Mouse (Mus musculus) midbrain, embryonic 11.5 days (tissue): ENCODE data around the gene Lasp1. TPM values are rescaled to one million over a fixed set of nuclear protein-coding genes. Genes with fewer than 3 reads are reported as not detected.

Experiments
- ATAC-seq: fragments of 200-750 bp; cut with Nextera tagmentation; 2 replicates; pipeline ENCODE4 v1.8.0; 2017; ENCODE audit warnings: moderate TSS enrichment, moderate library complexity; ENCODE audit not compliant: low FRiP score
- DNase-seq: peaks from one replicate; pipeline ENCODE4 v3.0.0; 2015; ENCODE audit warnings: low spot score; ENCODE audit errors: missing footprints
- H3K27ac ChIP-seq: fragments of 300-500 bp; sonication (generic); 2 replicates; pipeline ENCODE4 v1.5.1; 2014; ENCODE audit warnings: low read depth, low read length
- H3K27me3 ChIP-seq: fragments of 300-500 bp; sonication (generic); 2 replicates; pipeline ENCODE4 v1.6.1; 2014; ENCODE audit warnings: mild to moderate bottlenecking, low read length, moderate library complexity, mixed read lengths; ENCODE audit not compliant: control insufficient read depth, insufficient read depth
- H3K36me3 ChIP-seq: fragments of 300-500 bp; sonication (generic); 2 replicates; pipeline ENCODE4 v1.6.1; 2014; ENCODE audit warnings: mild to moderate bottlenecking, low read length, moderate library complexity, mixed read lengths; ENCODE audit not compliant: control insufficient read depth, insufficient read depth
- H3K4me1 ChIP-seq: fragments of 300-500 bp; sonication (generic); 2 replicates; pipeline ENCODE4 v1.6.1; 2014; ENCODE audit warnings: low read length; ENCODE audit not compliant: control insufficient read depth, insufficient read depth
- H3K4me2 ChIP-seq: fragments of 300-500 bp; sonication (generic); 2 replicates; pipeline ENCODE4 v1.6.1; 2014; ENCODE audit warnings: mild to moderate bottlenecking, moderate library complexity
- H3K4me3 ChIP-seq: fragments of 300-500 bp; sonication (generic); 2 replicates; pipeline ENCODE4 v1.5.1; 2014; ENCODE audit warnings: low read depth, low read length
- H3K9ac ChIP-seq: fragments of 300-500 bp; sonication (generic); 2 replicates; pipeline ENCODE4 v1.6.1; 2014; ENCODE audit warnings: low read length
- H3K9me3 ChIP-seq: fragments of 300-500 bp; sonication (generic); 2 replicates; pipeline ENCODE4 v1.6.1; 2016; ENCODE audit warnings: low read length; ENCODE audit not compliant: control insufficient read depth
- WGBS: fragments of 180-500 bp; shearing (Covaris S2); extraction: QIAGEN DNeasy Blood & Tissue Kit; methylation state at CpG from one replicate; pipeline ENCODE4 v1.1.7; 2014; 5-methylcytosine and 5-hydroxymethylcytosine counted together
- polyA plus RNA-seq: library from polyadenylated mRNA; unstranded; fragments of >200 nt; fragmentation: Nextera tagmentation; extraction: Ambion mirVana; gene quantifications from 2 replicates; pipeline ENCODE4 v1.2.1, GENCODE M21; 2014

The Lasp1 gene
- polyA plus RNA-seq = 52.6 and 59.2 TPM in 2 replicates

DNA sequence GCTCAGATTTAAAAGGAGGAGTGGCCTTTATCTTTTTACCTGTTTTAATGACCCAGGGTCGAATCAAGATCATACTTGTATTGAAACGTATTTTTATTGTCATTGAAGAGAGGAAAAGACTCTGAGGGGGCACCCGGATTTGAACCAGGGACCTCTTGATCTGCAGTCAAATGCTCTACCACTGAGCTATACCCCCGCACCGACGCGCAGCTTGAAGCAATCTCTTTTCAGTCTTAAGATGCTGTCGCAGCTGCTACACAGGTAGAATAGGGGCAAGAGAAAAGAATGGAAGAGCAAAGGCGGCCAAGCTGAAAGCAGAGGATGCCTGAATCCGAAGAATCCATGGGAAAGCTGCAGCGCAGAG is at the start of gene Lasp1:
Gene Lasp1 (plus strand): TSS at position 219 of the 364 bp plus-strand sequence.
- H3K36me3 ChIP-seq = no peaks in the 10 kb centered on the region

DNA sequence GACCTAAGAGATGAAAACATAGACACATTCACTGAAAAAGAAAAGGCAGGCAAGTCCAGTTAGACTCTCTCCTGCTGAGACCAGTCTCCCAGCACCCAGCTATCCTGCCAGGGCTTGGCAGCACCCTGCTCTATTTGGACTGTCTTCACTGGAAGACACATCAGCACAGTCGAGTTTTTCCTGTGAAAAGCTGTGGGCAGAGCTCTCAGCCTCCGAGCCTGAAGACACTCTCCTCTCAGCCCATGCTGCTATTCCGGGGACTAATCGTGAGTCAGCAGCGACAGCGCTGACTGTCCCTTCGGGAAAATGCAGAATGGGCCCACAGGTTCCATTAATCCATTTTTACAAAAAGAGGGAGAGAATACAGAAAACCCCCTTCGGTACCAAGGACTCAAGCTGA is 45.5 kb upstream of the Lasp1 start:
- no peak overlapping the region for H3K4me3 ChIP-seq
- peaks cover 25% of the 10 kb centered on the region for H3K36me3 ChIP-seq
- 94% methylated on average over 8 of the region's 8 CpGs for WGBS
- H3K9ac ChIP-seq = no peak overlapping the region
- H3K9me3 ChIP-seq = no peaks in the 10 kb centered on the region; the same call in 1 of the 2 replicates
- no peaks in the 10 kb centered on the region for H3K4me1 ChIP-seq
- peak; percentile 57 for DNase-seq
- H3K4me2 ChIP-seq = no peak overlapping the region
- H3K27me3 ChIP-seq = no peaks in the 10 kb centered on the region
- no peak for ATAC-seq
- H3K27ac ChIP-seq = no peak overlapping the region

More for the DNA sequence above, at the start of gene Lasp1:
- no peaks in the 10 kb centered on the region for H3K27me3 ChIP-seq
- under 1% methylated on average over 11 of the region's 11 CpGs for WGBS
- H3K4me1 ChIP-seq = peaks cover 16% of the 10 kb centered on the region
- peak within 1 kb of the TSS; percentile 81 for H3K27ac ChIP-seq
- H3K9ac ChIP-seq = peak within 1 kb of the TSS; percentile 88
- H3K4me2 ChIP-seq = peak within 1 kb of the TSS; percentile 50
- H3K4me3 ChIP-seq = peak within 1 kb of the TSS; percentile 82
- H3K9me3 ChIP-seq = no peaks in the 10 kb centered on the region
- ATAC-seq = peak; percentile 23; the same call in 1 of the 2 replicates
- peak; percentile 99 for DNase-seq

DNA sequence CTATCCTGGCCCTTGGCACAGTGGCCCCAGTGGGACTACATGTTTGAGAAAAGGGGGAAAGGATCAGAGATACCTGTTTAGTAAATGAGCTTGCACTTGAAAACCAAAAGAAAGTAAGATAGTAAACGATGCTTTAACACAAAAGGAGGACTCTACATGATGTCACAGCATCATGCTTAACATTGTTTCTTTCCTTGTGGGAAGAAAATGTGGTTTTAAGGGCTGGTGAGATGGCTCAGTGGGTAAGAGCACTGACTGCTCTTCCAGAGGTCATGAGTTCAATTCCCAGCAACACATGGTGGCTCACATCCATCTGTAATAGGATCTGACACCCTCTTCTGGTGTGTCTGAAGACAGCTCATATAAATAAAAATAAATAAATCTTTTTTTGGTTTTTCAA is 40.7 kb upstream of the Lasp1 start:
- Histone ChIP-seq H3K9me3 (no peaks in the 10 kb centered on the region), H3K4me3 (no peak overlapping the region), H3K27me3 (no peaks in the 10 kb centered on the region), H3K9ac (no peak overlapping the region), H3K4me1 (no peaks in the 10 kb centered on the region), H3K4me2 (no peak overlapping the region), H3K27ac (no peak overlapping the region), H3K36me3 (peaks cover 10% of the 10 kb centered on the region)
- peak; percentile 37 for DNase-seq
- ATAC-seq = no peak
- WGBS = 91% methylated on average over 1 of the region's 1 CpGs

DNA sequence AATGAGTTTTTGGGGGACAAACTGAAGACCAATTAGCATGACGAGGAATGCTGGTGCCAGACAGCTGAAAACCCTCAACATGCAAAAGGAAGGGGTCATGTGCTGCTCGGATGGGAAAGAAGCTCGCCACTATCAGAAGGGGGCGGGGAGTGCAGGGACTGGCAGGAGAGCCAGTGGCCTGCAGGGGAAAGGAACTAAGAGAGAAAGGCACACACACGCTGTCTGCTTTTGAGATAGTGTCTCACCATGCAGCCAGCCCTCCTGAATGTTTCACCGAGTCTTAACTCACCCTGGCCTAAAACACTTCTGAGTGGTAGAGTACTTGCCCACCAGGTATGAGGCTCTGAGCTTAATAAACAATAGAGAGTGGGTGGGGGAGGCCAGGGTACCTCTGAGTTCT is 39.9 kb upstream of the Lasp1 start:
- H3K4me3 ChIP-seq = no peak overlapping the region
- H3K9ac ChIP-seq = no peak overlapping the region
- H3K36me3 ChIP-seq = peaks cover 11% of the 10 kb centered on the region
- H3K9me3 ChIP-seq = no peaks in the 10 kb centered on the region
- no peak for ATAC-seq
- WGBS = 90% methylated on average over 6 of the region's 6 CpGs
- no peaks in the 10 kb centered on the region for H3K4me1 ChIP-seq
- no peaks in the 10 kb centered on the region for H3K27me3 ChIP-seq
- H3K27ac ChIP-seq = no peak overlapping the region
- H3K4me2 ChIP-seq = no peak overlapping the region
- DNase-seq = peak; percentile 69

DNA sequence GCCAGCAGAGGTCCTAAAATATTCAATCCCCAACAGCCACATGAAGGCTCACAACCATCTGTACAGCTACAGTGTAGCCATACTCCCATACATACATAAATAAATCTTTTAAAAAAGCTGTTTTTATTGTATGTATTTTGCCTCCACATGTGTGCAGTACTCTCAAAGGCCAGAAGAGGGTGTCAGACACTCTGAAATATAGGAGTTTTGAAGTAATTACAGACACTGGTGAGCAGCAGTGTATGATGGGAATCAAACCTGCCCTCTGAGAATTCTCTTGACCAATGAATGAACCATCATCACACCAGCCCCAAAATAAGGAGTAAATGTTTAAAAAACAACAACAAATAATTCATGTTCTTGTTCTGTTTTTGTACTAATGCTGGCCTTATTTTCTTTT is 37.2 kb upstream of the Lasp1 start:
- Histone ChIP-seq H3K36me3 (peaks cover 11% of the 10 kb centered on the region), H3K27ac (no peak overlapping the region), H3K4me1 (peaks cover 9% of the 10 kb centered on the region), H3K9ac (no peak overlapping the region), H3K4me3 (no peak overlapping the region), H3K4me2 (no peak overlapping the region), H3K9me3 (no peaks in the 10 kb centered on the region), H3K27me3 (no peaks in the 10 kb centered on the region)
- DNase-seq (peak; percentile 77), ATAC-seq (no peak)

DNA sequence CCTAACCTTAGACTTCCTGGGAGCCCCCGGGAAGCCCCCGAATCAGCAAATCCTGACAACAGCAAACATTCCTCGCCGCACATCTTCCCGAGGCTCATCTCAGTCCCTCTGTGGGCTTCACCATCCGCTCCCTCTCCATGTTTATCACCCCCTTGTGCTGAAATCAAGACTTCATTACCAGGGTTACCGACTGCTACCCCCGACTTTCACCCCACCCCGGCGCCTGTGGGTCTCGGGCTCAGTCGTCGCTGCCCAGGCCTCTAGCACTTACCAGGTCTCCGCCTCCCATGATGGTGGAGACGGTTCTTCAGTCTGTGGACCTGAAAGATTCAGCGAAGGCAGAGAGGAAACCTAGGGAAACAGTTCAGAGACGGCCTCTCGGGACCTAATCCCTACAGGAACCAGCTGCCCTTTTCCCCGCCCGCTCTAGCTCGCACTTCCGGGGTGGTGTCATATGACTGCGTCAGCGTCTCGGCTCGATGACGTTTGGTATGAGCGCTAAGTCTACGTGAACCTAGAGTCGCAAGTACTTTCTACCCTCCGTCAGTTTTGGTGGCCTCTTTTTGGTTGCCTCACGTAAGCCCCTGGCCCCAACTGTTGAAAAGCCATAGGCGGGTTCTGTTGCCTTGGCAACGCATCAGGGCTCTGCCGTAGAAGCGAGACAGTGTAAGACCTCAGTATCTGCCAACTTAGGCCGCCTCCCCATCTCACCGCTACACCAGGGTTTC is 32.5 kb upstream of the Lasp1 start, which contains the start of gene Cwc25:
Gene Cwc25 (minus strand): TSS at position 403 of the 728 bp plus-strand sequence.
- H3K9ac ChIP-seq = peak within 1 kb of the TSS; percentile 95
- peaks cover 12% of the 10 kb centered on the region for H3K4me1 ChIP-seq
- ATAC-seq (peak; percentile 94), DNase-seq (peak; percentile 100)
- H3K4me3 ChIP-seq = peak within 1 kb of the TSS; percentile 92
- H3K4me2 ChIP-seq = peak within 1 kb of the TSS; percentile 87
- H3K27me3 ChIP-seq = no peaks in the 10 kb centered on the region
- H3K27ac ChIP-seq = peak within 1 kb of the TSS; percentile 72
- no peaks in the 10 kb centered on the region for H3K9me3 ChIP-seq
- H3K36me3 ChIP-seq = peaks cover 5% of the 10 kb centered on the region; the same call in 1 of the 2 replicates
- WGBS = under 1% methylated on average over 38 of the region's 38 CpGs

DNA sequence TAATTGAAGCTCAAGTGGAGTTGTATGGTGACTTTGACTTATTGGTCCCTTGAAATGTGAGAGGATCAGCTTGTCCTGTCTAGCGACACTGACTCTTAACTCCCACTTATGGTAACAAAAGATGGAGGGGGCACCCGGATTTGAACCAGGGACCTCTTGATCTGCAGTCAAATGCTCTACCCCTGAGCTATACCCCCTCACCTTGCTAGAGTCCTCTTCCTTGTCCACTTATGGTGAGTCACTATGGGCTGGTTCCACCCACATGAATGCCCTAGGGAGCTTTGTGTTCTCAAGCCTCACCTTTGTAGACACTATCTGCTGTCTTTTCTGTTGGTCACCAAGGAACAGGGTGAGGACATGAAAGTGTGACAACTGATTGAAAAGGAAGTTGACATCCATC is 29.1 kb upstream of the Lasp1 start:
- ATAC-seq (no peak), DNase-seq (peak; percentile 49)
- Histone ChIP-seq H3K4me2 (no peak overlapping the region), H3K4me1 (peaks cover 12% of the 10 kb centered on the region), H3K27ac (no peak overlapping the region), H3K9me3 (no peaks in the 10 kb centered on the region), H3K27me3 (no peaks in the 10 kb centered on the region), H3K36me3 (no peaks in the 10 kb centered on the region), H3K4me3 (no peak overlapping the region), H3K9ac (no peak overlapping the region)
- WGBS = 56% methylated on average over 2 of the region's 2 CpGs

DNA sequence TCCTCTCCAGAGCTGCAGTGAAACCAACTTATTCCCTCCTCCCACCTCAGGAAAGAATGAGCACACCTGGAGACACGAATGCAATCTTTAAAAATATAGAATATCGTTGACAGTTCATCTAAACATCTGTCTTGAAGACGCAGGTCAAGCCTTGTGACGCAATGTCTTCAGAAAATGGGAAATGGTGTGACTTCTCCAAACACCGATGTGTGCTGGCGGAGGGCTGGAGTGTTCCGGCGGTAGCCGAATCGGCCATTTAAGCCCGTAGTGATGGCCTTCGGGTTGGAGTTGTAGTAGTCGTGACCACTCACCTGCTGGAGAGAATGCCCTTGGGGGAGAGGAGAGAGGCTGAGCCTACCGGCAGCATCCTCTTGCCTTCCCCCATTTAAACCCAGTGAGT is 27.4 kb upstream of the Lasp1 start:
- Histone ChIP-seq H3K4me1 (peaks cover 3% of the 10 kb centered on the region; the same call in 1 of the 2 replicates), H3K27ac (no peak overlapping the region), H3K9ac (no peak overlapping the region), H3K4me2 (no peak overlapping the region), H3K9me3 (no peaks in the 10 kb centered on the region), H3K27me3 (no peaks in the 10 kb centered on the region), H3K36me3 (peaks cover 2% of the 10 kb centered on the region; the same call in 1 of the 2 replicates), H3K4me3 (no peak overlapping the region)
- DNase-seq (no peak), ATAC-seq (no peak)
- WGBS = 82% methylated on average over 14 of the region's 14 CpGs

DNA sequence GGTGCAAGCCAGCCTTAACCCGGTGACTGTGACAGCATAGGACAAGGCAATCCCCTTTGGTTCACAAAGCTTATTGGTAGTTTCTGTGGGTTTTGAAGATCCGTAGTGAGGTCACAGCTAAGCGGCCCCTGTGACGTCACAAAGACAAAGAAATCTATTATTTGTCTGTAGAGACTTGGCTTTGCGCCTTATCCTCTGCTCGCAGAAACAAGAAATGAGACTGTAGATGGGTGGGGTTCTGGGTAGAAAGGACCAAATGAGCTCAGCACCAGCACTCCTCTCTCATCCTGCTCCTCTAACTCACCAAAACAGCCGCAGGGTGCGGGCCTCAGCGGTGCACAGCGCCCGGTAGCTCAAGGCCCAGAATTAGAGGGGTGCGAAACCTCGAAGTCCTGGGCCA is 23.6 kb upstream of the Lasp1 start:
- H3K9ac ChIP-seq = no peak overlapping the region
- DNase-seq (peak; percentile 60), ATAC-seq (no peak)
- no peaks in the 10 kb centered on the region; the same call in 1 of the 2 replicates for H3K4me1 ChIP-seq
- no peak overlapping the region for H3K4me2 ChIP-seq
- H3K36me3 ChIP-seq = peaks cover 22% of the 10 kb centered on the region
- WGBS = 77% methylated on average over 13 of the region's 13 CpGs
- no peaks in the 10 kb centered on the region for H3K9me3 ChIP-seq
- H3K27ac ChIP-seq = no peak overlapping the region
- no peaks in the 10 kb centered on the region for H3K27me3 ChIP-seq
- H3K4me3 ChIP-seq = no peak overlapping the region
